Mouse (Mus musculus): ENCODE data around the gene Shld2.
"Not testable (repeated sequence)": the region's sequence is repeated elsewhere in the genome, so short reads cannot be mapped to it uniquely, and the experiment has no call there.

The Shld2 gene

GRCm38 (mm10) chr14:34318113-34318512 is 7.8 kb upstream of the Shld2 start:
- DNase-seq (ENCODE audit: low spot score) = no peak

GRCm38 (mm10) chr14:34317431-34317830 is 7.1 kb upstream of the Shld2 start:
- DNase-seq (ENCODE audit: low spot score) = no peak

GRCm38 (mm10) chr14:34316346-34316745 is 6.1 kb upstream of the Shld2 start:
- no peak for DNase-seq (ENCODE audit: low spot score)

- no peak for DNase-seq (ENCODE audit: low spot score)
Observed at GRCm38 (mm10) chr14:34314796-34315195, 4.5 kb upstream of the Shld2 start.

GRCm38 (mm10) chr14:34314383-34314782 is 4.1 kb upstream of the Shld2 start:
- DNase-seq (ENCODE audit: low spot score) = not testable (repeated sequence)

GRCm38 (mm10) chr14:34313612-34314011 is 3.3 kb upstream of the Shld2 start:
- DNase-seq (ENCODE audit: low spot score) = no peak

GRCm38 (mm10) chr14:34312339-34313048 is 2.2 kb upstream of the Shld2 start:
- DNase-seq (ENCODE audit: low spot score) = no peak

GRCm38 (mm10) chr14:34311691-34312090 is 1.4 kb upstream of the Shld2 start:
- no peak for DNase-seq (ENCODE audit: low spot score)

GRCm38 (mm10) chr14:34311021-34311631 is 833 bp upstream of the Shld2 start:
- peak; percentile 37 for DNase-seq (ENCODE audit: low spot score)

GRCm38 (mm10) chr14:34309907-34310233 is 423 bp downstream of the Shld2 start:
- DNase-seq (ENCODE audit: low spot score) = no peak

- DNase-seq (ENCODE audit: low spot score) = no peak
Observed at GRCm38 (mm10) chr14:34309266-34309665, 1.0 kb downstream of the Shld2 start.

- DNase-seq (ENCODE audit: low spot score) = no peak
Observed at GRCm38 (mm10) chr14:34303265-34303680, 7.0 kb downstream of the Shld2 start.

- no peak for DNase-seq (ENCODE audit: low spot score)
Observed at GRCm38 (mm10) chr14:34302681-34303242, 7.5 kb downstream of the Shld2 start.

GRCm38 (mm10) chr14:34298871-34299700 is 11.2 kb downstream of the Shld2 start:
- no peak for DNase-seq (ENCODE audit: low spot score)

GRCm38 (mm10) chr14:34297634-34298033 is 12.7 kb downstream of the Shld2 start:
- DNase-seq (ENCODE audit: low spot score) = no peak

GRCm38 (mm10) chr14:34297038-34297437 is 13.3 kb downstream of the Shld2 start:
- no peak for DNase-seq (ENCODE audit: low spot score)

- no peak for DNase-seq (ENCODE audit: low spot score)
Observed at GRCm38 (mm10) chr14:34296350-34296749, 13.9 kb downstream of the Shld2 start.

GRCm38 (mm10) chr14:34293641-34294040 is 16.7 kb downstream of the Shld2 start:
- no peak for DNase-seq (ENCODE audit: low spot score)

GRCm38 (mm10) chr14:34290229-34290628 is 20.1 kb downstream of the Shld2 start:
- no peak for DNase-seq (ENCODE audit: low spot score)

- no peak for DNase-seq (ENCODE audit: low spot score)
Observed at GRCm38 (mm10) chr14:34289259-34290015, 20.9 kb downstream of the Shld2 start.

GRCm38 (mm10) chr14:34288396-34288795 is 21.9 kb downstream of the Shld2 start:
- DNase-seq (ENCODE audit: low spot score) = no peak

- DNase-seq (ENCODE audit: low spot score) = no peak
Observed at GRCm38 (mm10) chr14:34281736-34282269, 28.5 kb downstream of the Shld2 start.
